Mouse (Mus musculus): ENCODE measurements around the gene Hspa12b. TPM values are rescaled to one million over a fixed set of nuclear protein-coding genes. Genes with fewer than 3 reads are reported as not detected.
A peak's percentile ranks its signal among the peaks of the same experiment; 100 is the strongest.

The Hspa12b gene
- polyA plus RNA-seq, 1 experiment from 2014 or later = 4.6 TPM

- DNase-seq (ENCODE audit: low spot score) (no peak), ATAC-seq (ENCODE audit: low FRiP score) (no peak)
- peaks cover 6% of the 10 kb centered on the region for H3K36me3 ChIP-seq (ENCODE audit: control insufficient read depth, insufficient read depth, low read length)
- WGBS = 92% methylated on average over 8 of the region's 8 CpGs
- no peaks in the 10 kb centered on the region for H3K9me3 ChIP-seq (ENCODE audit: control insufficient read depth, low read length)
- no peaks in the 10 kb centered on the region for H3K27me3 ChIP-seq (ENCODE audit: control insufficient read depth, insufficient read depth, low read length)
- H3K9ac ChIP-seq (ENCODE audit: low read depth, low read length) = no peak overlapping the region
- no peak overlapping the region for H3K4me3 ChIP-seq (ENCODE audit: low read depth, low read length)
- H3K4me2 ChIP-seq (replicated peaks; ENCODE audit: low read depth, low read length) = no peak overlapping the region
- H3K27ac ChIP-seq (ENCODE audit: low read depth, low read length) = no peak overlapping the region
- no peaks in the 10 kb centered on the region; the same call in 1 of the 2 replicates for H3K4me1 ChIP-seq (replicated peaks; ENCODE audit: control insufficient read depth, insufficient read depth, low read length)
Measured at GRCm38 (mm10) chr2:131141336-131141986, 14.4 kb downstream of the Hspa12b start.

DNA sequence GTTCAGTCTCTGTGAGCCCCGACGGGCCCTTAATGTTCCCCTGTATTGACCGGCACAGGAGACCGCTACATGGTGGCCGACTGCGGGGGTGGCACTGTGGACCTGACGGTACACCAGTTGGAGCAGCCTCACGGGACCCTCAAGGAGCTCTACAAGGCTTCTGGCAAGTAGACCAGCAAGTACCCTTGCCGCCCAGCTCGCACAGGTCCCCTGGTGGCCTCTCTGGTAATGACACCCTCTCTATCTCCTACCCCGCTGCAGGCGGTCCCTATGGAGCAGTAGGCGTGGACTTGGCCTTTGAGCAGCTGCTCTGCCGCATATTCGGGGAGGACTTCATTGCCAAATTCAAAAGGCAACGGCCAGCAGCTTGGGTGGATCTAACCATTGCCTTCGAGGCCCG lies 15.5 kb downstream of the Hspa12b start:
- H3K27ac ChIP-seq (ENCODE audit: low read depth, low read length) = no peak overlapping the region
- WGBS = 29% methylated on average over 18 of the region's 18 CpGs
- H3K27me3 ChIP-seq (ENCODE audit: control insufficient read depth, insufficient read depth, low read length) = no peaks in the 10 kb centered on the region
- ATAC-seq (ENCODE audit: low FRiP score) = peak; percentile 45
- H3K36me3 ChIP-seq (ENCODE audit: control insufficient read depth, insufficient read depth, low read length) = peaks cover 6% of the 10 kb centered on the region
- H3K4me2 ChIP-seq (replicated peaks; ENCODE audit: low read depth, low read length) = no peak overlapping the region
- H3K9ac ChIP-seq (ENCODE audit: low read depth, low read length) = no peak overlapping the region
- H3K4me3 ChIP-seq (ENCODE audit: low read depth, low read length) = no peak overlapping the region
- DNase-seq (ENCODE audit: low spot score) = peak; percentile 77
- no peaks in the 10 kb centered on the region for H3K9me3 ChIP-seq (ENCODE audit: control insufficient read depth, low read length)
- no peaks in the 10 kb centered on the region; the same call in 1 of the 2 replicates for H3K4me1 ChIP-seq (replicated peaks; ENCODE audit: control insufficient read depth, insufficient read depth, low read length)

- Histone ChIP-seq H3K9me3 (ENCODE audit: control insufficient read depth, low read length) (no peaks in the 10 kb centered on the region), H3K27ac (ENCODE audit: low read depth, low read length) (no peak overlapping the region), H3K4me3 (ENCODE audit: low read depth, low read length) (no peak overlapping the region), H3K4me2 (replicated peaks; ENCODE audit: low read depth, low read length) (no peak overlapping the region), H3K4me1 (replicated peaks; ENCODE audit: control insufficient read depth, insufficient read depth, low read length) (no peaks in the 10 kb centered on the region; the same call in 1 of the 2 replicates), H3K9ac (ENCODE audit: low read depth, low read length) (no peak overlapping the region), H3K27me3 (ENCODE audit: control insufficient read depth, insufficient read depth, low read length) (no peaks in the 10 kb centered on the region), H3K36me3 (ENCODE audit: control insufficient read depth, insufficient read depth, low read length) (peaks cover 10% of the 10 kb centered on the region)
- no peak for DNase-seq (ENCODE audit: low spot score)
- 67% methylated on average over 22 of the region's 22 CpGs for WGBS
- ATAC-seq (ENCODE audit: low FRiP score) = peak; percentile 10; the same call in 1 of the 2 replicates
Measured at GRCm38 (mm10) chr2:131143007-131143780, 16.1 kb downstream of the Hspa12b start.

DNA sequence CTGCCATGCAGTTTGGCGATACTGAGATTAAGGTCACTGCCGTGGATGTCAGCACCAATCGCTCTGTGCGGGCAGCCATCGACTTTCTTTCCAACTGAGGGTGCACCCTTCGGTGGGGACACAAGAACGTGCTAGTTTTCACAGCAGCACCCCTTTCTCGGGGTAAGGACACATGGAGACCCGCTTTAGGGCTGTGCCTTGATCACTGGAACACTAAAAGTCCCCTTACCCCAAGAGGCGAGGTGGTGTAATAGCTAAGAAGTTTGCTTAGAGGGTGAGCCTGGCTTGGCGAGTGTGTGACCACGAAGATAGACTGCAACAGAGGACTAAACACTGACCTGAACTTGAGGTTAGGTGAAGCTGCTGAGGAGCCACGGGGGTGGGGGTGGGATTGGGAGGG lies 18.0 kb downstream of the Hspa12b start:
- no peaks in the 10 kb centered on the region; the same call in 1 of the 2 replicates for H3K4me1 ChIP-seq (replicated peaks; ENCODE audit: control insufficient read depth, insufficient read depth, low read length)
- peaks cover 10% of the 10 kb centered on the region for H3K36me3 ChIP-seq (ENCODE audit: control insufficient read depth, insufficient read depth, low read length)
- H3K27me3 ChIP-seq (ENCODE audit: control insufficient read depth, insufficient read depth, low read length) = no peaks in the 10 kb centered on the region
- no peak overlapping the region for H3K4me3 ChIP-seq (ENCODE audit: low read depth, low read length)
- H3K9me3 ChIP-seq (ENCODE audit: control insufficient read depth, low read length) = no peaks in the 10 kb centered on the region
- H3K4me2 ChIP-seq (replicated peaks; ENCODE audit: low read depth, low read length) = no peak overlapping the region
- H3K27ac ChIP-seq (ENCODE audit: low read depth, low read length) = no peak overlapping the region
- WGBS = 65% methylated on average over 13 of the region's 13 CpGs
- H3K9ac ChIP-seq (ENCODE audit: low read depth, low read length) = no peak overlapping the region
- no peak for ATAC-seq (ENCODE audit: low FRiP score)
- DNase-seq (ENCODE audit: low spot score) = no peak

DNA sequence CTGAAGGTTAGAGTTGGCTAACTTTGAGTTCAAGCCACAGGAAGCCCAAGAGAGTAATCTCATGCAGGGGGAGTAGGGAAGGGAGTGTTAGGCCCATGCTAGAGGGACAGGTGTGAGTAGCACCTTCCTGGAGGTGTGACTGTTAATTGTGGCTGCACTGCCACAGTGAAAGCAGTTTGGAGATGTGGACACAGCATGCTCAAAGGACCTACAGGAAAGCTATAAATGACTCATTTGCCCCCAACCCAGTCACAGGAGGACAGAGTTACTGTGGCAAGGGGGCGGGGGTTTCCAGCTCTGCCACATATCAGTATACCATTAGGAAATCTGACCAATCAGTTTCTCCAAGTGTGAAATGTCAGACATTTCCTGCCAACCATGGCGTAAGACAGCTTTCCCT lies 18.5 kb downstream of the Hspa12b start:
- H3K4me2 ChIP-seq (replicated peaks; ENCODE audit: low read depth, low read length) = no peak overlapping the region
- 88% methylated on average over 2 of the region's 2 CpGs for WGBS
- H3K4me3 ChIP-seq (ENCODE audit: low read depth, low read length) = no peak overlapping the region
- DNase-seq (ENCODE audit: low spot score) (no peak), ATAC-seq (ENCODE audit: low FRiP score) (no peak)
- H3K9ac ChIP-seq (ENCODE audit: low read depth, low read length) = no peak overlapping the region
- peaks cover 10% of the 10 kb centered on the region for H3K36me3 ChIP-seq (ENCODE audit: control insufficient read depth, insufficient read depth, low read length)
- no peaks in the 10 kb centered on the region; the same call in 1 of the 2 replicates for H3K4me1 ChIP-seq (replicated peaks; ENCODE audit: control insufficient read depth, insufficient read depth, low read length)
- H3K27me3 ChIP-seq (ENCODE audit: control insufficient read depth, insufficient read depth, low read length) = no peaks in the 10 kb centered on the region
- H3K27ac ChIP-seq (ENCODE audit: low read depth, low read length) = no peak overlapping the region
- H3K9me3 ChIP-seq (ENCODE audit: control insufficient read depth, low read length) = no peaks in the 10 kb centered on the region

DNA sequence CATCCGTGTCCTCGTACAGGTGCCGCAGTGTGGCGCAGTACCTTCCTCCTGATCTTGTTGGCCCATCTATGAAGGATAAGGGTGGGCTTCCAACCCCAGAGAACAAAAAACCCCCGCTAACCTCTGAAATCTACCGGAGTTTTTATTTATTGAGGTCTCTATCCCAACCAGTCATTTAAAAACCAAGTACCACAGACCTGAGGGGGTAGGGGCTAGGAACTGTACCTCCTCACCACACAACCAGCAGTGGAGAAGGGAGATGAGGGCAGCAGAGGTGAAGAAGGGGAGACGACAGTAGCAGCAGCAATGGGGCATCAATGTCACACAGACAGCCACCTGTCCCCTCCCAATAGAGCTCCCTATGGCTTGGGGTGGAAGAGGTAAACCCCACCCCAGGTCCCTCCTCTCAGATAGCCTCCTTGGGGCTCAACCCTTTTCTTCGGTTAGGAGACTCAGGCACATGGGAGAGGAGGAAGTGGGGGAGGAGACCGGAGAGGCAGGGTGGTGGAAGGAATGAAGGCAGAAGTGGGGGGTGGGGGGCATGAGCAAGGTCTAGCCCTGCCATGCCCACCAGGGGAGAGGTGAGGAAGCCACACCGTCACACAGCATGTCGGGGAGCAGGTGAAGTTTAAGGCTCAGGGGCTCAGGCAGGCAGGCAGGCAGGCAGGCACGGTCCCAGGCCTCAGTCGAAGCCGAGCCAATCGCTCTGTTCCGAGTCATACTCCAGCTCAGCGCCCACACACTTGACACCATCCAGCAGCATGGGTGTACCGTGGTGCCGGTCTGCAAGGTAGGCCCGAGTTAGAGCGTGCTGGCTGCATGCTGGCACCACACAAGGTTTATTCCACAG lies 19.3 kb downstream of the Hspa12b start:
- Histone ChIP-seq H3K9me3 (ENCODE audit: control insufficient read depth, low read length) (no peaks in the 10 kb centered on the region), H3K27me3 (ENCODE audit: control insufficient read depth, insufficient read depth, low read length) (no peaks in the 10 kb centered on the region), H3K4me1 (replicated peaks; ENCODE audit: control insufficient read depth, insufficient read depth, low read length) (no peaks in the 10 kb centered on the region; the same call in 1 of the 2 replicates), H3K27ac (ENCODE audit: low read depth, low read length) (no peak overlapping the region), H3K36me3 (ENCODE audit: control insufficient read depth, insufficient read depth, low read length) (peaks cover 10% of the 10 kb centered on the region), H3K9ac (ENCODE audit: low read depth, low read length) (no peak overlapping the region), H3K4me2 (replicated peaks; ENCODE audit: low read depth, low read length) (no peak overlapping the region), H3K4me3 (ENCODE audit: low read depth, low read length) (no peak overlapping the region)
- 92% methylated on average over 21 of the region's 21 CpGs for WGBS
- ATAC-seq (ENCODE audit: low FRiP score) = no peak
- no peak for DNase-seq (ENCODE audit: low spot score)

DNA sequence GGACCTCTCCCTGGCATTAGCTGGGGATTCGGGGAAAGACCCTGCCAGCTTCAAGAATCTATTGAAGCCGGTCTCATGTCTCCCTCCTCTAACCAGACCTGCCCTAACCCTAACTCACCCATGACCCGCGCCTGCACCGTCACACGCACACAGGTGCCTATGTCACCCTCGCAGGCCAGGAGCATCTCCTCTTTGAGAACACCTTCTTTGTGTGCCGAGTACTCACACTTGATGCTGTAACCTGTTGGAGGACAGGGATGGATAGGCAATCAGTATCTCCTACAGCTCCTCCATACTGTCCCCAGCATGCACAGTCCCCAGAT lies 19.9 kb downstream of the Hspa12b start:
- H3K36me3 ChIP-seq (ENCODE audit: control insufficient read depth, insufficient read depth, low read length) = peaks cover 10% of the 10 kb centered on the region
- H3K9me3 ChIP-seq (ENCODE audit: control insufficient read depth, low read length) = no peaks in the 10 kb centered on the region
- DNase-seq (ENCODE audit: low spot score) (no peak), ATAC-seq (ENCODE audit: low FRiP score) (no peak)
- no peaks in the 10 kb centered on the region for H3K27me3 ChIP-seq (ENCODE audit: control insufficient read depth, insufficient read depth, low read length)
- no peak overlapping the region for H3K27ac ChIP-seq (ENCODE audit: low read depth, low read length)
- WGBS = 92% methylated on average over 8 of the region's 8 CpGs
- no peak overlapping the region for H3K4me2 ChIP-seq (replicated peaks; ENCODE audit: low read depth, low read length)
- H3K9ac ChIP-seq (ENCODE audit: low read depth, low read length) = no peak overlapping the region
- no peak overlapping the region for H3K4me3 ChIP-seq (ENCODE audit: low read depth, low read length)
- no peaks in the 10 kb centered on the region; the same call in 1 of the 2 replicates for H3K4me1 ChIP-seq (replicated peaks; ENCODE audit: control insufficient read depth, insufficient read depth, low read length)

DNA sequence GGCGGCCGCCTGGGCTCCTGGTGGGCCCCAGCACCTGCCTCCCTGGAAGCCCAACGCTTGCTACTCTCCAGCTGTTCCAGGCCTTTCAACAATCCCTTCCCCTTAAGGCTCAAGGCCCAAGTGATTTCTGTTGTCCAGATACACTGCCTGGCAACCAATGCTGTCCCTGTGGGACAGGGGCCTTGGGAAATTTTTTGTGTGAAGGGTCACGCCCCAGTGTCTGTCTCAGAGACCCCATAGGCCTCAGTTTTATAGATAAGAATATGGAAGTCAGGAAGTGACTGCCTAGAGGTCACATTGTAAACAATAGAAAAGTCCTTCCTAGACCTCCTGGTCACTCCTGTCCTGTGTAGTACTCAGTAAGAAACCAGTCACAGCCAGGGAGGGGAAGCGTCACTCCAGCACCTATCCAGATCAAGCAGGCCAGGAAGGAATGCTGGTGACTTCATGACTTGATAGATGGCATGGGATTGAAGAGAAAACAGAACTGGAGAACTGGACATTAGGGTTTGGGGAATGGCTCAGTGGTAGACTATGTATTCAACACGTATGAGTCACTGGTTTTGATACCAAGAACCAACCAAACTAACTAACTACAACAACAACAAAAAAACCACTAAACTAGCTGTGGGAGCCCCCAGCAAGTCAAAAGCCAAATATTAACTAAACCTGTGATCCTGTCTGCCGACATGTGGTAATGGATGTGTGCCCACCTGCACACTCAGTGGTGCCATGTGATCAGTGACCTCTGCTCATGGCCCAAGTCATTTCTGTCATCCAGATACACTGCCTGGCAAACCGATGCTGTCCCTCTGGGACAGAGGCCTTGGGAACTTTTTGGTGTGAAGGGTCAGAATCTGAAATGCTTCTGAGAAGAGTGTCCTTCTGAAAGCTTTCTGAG lies 21.5 kb downstream of the Hspa12b start:
- Histone ChIP-seq H3K36me3 (ENCODE audit: control insufficient read depth, insufficient read depth, low read length) (peaks cover 10% of the 10 kb centered on the region), H3K27me3 (ENCODE audit: control insufficient read depth, insufficient read depth, low read length) (no peaks in the 10 kb centered on the region), H3K4me1 (replicated peaks; ENCODE audit: control insufficient read depth, insufficient read depth, low read length) (no peaks in the 10 kb centered on the region), H3K9me3 (ENCODE audit: control insufficient read depth, low read length) (no peaks in the 10 kb centered on the region), H3K27ac (ENCODE audit: low read depth, low read length) (no peak overlapping the region), H3K4me2 (replicated peaks; ENCODE audit: low read depth, low read length) (no peak overlapping the region), H3K9ac (ENCODE audit: low read depth, low read length) (no peak overlapping the region), H3K4me3 (ENCODE audit: low read depth, low read length) (no peak overlapping the region)
- ATAC-seq (ENCODE audit: low FRiP score) (no peak), DNase-seq (ENCODE audit: low spot score) (no peak)
- 86% methylated on average over 8 of the region's 8 CpGs for WGBS

Data from hindbrain, embryonic 11.5 days (tissue).